Mouse (Mus musculus): ENCODE results near the gene Arnt2.

Gene Arnt2

GRCm38 (mm10) chr7:84409896-84410521, at the start of gene Arnt2:
Gene Arnt2, minus strand, starts transcription at chr7:84410176.
- peak; percentile 69 for DNase-seq

GRCm38 (mm10) chr7:84451681-84452080, 41.7 kb upstream of the Arnt2 start:
- no peak for DNase-seq

- peak; percentile 74 for DNase-seq
These were observed 39.1 kb upstream of the Arnt2 start for GRCm38 (mm10) chr7:84449066-84449465.

GRCm38 (mm10) chr7:84448512-84448911, 38.5 kb upstream of the Arnt2 start:
- no peak for DNase-seq

- no peak for DNase-seq
These were observed 37.9 kb upstream of the Arnt2 start for GRCm38 (mm10) chr7:84447740-84448435.

GRCm38 (mm10) chr7:84447060-84447459, 37.1 kb upstream of the Arnt2 start:
- DNase-seq, result peak; percentile 52

- DNase-seq, result no peak
These were observed 32.5 kb upstream of the Arnt2 start for GRCm38 (mm10) chr7:84442343-84442911.

- DNase-seq, result no peak
These were observed 29.6 kb upstream of the Arnt2 start for GRCm38 (mm10) chr7:84439606-84440005.

GRCm38 (mm10) chr7:84434901-84435300, 24.9 kb upstream of the Arnt2 start:
- DNase-seq, result no peak

- DNase-seq, result no peak
These were observed 22.2 kb upstream of the Arnt2 start for GRCm38 (mm10) chr7:84432151-84432550.

- DNase-seq, result no peak
These were observed 17.2 kb upstream of the Arnt2 start for GRCm38 (mm10) chr7:84427221-84427620.

GRCm38 (mm10) chr7:84424670-84425385, 14.9 kb upstream of the Arnt2 start:
- DNase-seq, result peak; percentile 52

GRCm38 (mm10) chr7:84421753-84422152, 11.8 kb upstream of the Arnt2 start:
- DNase-seq, result no peak

GRCm38 (mm10) chr7:84421291-84421665, 11.3 kb upstream of the Arnt2 start:
- no peak for DNase-seq

GRCm38 (mm10) chr7:84420581-84421290, 10.8 kb upstream of the Arnt2 start:
- DNase-seq, result no peak

- DNase-seq, result no peak
These were observed 7.5 kb upstream of the Arnt2 start for GRCm38 (mm10) chr7:84417441-84417840.

GRCm38 (mm10) chr7:84412570-84412969, 2.6 kb upstream of the Arnt2 start:
- no peak for DNase-seq

GRCm38 (mm10) chr7:84409241-84409895, 608 bp downstream of the Arnt2 start:
- peak; percentile 49 for DNase-seq

GRCm38 (mm10) chr7:84408282-84408681, 1.7 kb downstream of the Arnt2 start:
- no peak for DNase-seq

GRCm38 (mm10) chr7:84403371-84403770, 6.6 kb downstream of the Arnt2 start:
- no peak for DNase-seq

- DNase-seq, result no peak
These were observed 8.1 kb downstream of the Arnt2 start for GRCm38 (mm10) chr7:84401641-84402455.

GRCm38 (mm10) chr7:84397320-84397719, 12.7 kb downstream of the Arnt2 start:
- no peak for DNase-seq
